Mouse (Mus musculus) olfactory bulb, adult 2 months (tissue): ENCODE results near the gene Cabcoco1.

Source experiments
- CTCF ChIP-seq: fragments of 200-500 bp; IDR thresholded peaks from 2 replicates; pipeline ENCODE4 v1.5.1; 2012; ENCODE audit warnings: low read depth, mild to moderate bottlenecking, low read length, moderate library complexity; ENCODE audit not compliant: insufficient read depth
- POLR2A ChIP-seq: fragments of 200-500 bp; IDR thresholded peaks from 2 replicates; pipeline ENCODE4 v1.6.1; 2012; ENCODE audit warnings: mild to moderate bottlenecking, low read depth, low read length, moderate library complexity; ENCODE audit not compliant: insufficient read depth

- TF ChIP-seq CTCF (peak; percentile 49; the same call in 1 of the 2 replicates), POLR2A (no peak)
Observed at GRCm38 (mm10) chr10:68464943-68465342, 76.8 kb downstream of the Cabcoco1 start.
